Mouse (Mus musculus) spleen, postnatal 10 days (tissue): ENCODE results near the gene Pigr.

Experiments
- DNase-seq, 2 experiments: peaks; one replicate each; pipeline ENCODE4 v3.0.0; 2021 to 2022; ENCODE audit warnings: low spot score in 2 of 2

The Pigr gene

DNA sequence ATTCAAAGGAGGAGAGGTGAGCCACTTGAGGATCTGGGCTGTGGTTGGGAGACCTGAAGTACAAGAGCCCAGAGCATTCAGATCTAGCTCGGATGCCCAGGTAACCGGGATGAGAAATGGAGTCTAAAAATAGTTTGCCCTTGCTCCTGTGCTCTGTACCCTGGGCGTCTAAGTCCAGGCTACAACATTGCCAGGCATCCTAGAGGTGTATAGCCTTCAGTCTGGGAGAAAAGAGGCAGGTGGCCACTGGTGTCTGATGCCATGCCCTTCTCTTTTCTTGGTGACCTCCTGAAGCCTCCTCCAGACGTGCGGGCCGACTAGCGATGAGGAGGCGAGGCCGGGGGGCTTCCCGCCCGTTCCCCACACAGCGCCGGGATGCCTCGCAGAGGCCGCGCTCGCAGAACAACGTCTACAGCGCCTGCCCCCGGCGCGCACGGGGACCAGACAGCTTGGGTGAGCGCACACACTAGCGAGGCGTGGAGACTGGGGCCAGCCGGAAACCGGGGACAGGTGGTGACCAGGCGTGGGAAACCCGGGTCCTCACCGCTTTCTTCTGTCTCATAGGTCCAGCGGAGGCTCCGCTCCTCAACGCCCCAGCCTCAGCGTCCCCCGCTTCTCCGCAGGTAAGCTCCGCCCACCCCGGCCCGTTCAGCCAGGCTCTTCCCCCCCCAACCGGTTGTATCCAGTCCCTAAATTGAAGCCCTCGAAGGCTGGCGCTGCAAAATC, 51.6 kb downstream of the Pigr start:
- DNase-seq: peak in 1 of 2 experiments; percentile 40

DNA sequence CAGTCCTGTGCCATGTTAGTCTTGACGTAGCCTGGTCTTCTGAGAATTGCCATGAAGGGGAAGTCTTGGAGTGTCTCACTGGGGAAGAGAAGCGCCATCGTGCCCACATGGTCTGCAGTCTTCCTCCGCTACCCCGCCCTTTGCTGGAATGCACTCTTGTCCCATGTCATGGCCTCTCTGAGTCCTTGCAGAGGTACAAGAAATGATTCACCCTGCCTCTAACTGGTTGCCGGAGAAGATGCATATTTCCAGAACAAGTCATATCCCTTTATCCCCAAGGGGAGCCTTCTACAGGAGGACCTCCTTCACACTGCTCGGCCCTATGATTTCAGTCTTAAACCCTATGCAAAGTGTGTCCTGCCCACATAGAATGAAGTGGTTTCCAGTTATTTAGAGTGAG, 53.4 kb downstream of the Pigr start:
- no peak for DNase-seq

DNA sequence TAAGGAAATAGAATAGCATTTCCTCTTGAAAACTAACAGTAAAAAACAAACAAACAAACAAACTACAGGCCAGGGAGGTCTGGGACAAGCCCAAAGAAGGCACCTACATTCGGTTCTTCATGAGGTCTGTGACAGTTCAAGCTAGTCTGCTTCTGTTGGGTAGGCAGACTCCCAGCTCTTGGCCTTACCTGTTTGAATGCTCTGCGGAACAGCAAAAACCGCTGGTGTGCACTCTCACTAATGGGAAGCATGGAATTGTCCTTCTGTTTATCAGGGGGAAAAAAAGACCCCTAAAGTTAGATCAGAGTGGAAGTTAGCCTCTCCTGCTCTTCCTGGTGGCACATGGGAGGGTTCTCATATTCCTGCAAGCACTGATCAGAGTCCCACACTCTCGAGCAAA, 56.7 kb downstream of the Pigr start:
- DNase-seq: no peak

DNA sequence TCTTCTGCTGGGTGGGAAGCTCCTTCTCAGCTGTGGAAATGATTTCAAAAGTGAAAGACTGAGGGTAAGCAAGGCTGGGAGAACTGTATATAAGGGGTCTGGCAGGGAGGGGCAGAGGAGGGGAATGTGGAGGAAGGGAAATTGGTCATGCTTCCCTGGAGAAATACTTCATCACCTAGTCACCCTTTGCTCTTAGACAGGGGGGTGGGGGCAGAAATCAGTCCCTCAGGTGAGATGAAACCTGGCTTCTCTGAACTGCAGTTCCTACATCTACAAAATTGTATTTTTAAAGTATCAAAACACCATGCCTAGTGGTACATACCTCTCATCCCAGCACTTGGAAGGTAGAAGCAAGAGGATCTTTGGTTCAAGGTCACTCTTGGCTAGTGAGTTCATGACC, 60.9 kb downstream of the Pigr start, which contains the start of gene Il24:
TSS of gene Il24 (minus strand) at position 101 of the 400 bp plus-strand sequence.
- no peak for DNase-seq

DNA sequence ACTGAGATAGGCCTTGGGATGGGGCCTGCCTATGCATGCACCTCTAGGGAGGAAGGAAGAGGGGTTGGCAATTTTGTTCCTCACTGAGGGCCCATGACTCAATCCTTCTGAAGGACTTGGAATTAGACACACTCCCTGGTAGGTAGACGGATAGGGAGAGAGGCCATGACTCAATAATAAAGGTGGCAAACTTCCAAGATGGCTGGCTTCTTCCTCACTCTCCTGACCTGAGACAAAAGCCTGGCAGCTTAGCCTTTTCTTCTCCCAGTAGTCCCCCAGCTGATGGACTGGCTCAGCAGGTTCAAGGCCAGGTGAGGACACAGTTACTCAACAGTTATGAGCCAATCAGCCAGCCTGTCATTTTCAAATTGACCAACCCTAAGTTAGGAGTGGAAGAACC, 66.0 kb downstream of the Pigr start:
- DNase-seq: no peak

DNA sequence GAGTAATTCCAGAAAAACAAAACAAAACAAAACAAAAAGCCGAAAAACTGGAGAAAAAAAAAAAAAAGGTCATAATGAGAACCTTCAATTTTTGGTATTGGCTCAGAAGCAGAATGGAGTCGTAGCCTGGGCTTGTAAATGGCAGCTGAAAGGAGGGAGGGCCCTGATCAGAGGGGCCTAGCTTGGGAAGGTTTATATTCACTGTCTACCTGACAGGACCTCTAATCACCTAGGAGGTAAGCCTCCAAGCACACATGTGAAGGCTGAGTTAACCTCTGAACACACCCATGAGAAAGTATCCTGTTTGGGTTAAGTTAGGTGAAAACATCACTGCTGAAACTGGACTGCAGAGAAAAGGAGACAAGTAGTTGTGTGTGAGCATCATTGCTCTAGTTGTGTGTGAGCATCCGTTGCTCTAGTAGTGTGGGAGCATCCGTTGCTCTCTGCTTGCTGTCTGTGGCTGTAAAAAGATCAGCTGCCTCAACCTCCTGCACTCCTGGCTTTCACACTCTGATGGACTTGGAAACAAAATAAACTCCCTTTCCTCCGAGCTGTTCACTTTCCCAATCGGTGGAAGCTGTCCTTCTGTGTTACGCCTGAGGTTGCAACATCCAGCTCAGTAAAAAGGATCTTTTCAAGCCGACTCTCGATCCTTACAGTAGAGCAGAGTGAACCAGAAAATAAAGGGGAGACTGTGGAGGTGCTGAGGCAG, 67.0 kb downstream of the Pigr start:
- DNase-seq: no peak

DNA sequence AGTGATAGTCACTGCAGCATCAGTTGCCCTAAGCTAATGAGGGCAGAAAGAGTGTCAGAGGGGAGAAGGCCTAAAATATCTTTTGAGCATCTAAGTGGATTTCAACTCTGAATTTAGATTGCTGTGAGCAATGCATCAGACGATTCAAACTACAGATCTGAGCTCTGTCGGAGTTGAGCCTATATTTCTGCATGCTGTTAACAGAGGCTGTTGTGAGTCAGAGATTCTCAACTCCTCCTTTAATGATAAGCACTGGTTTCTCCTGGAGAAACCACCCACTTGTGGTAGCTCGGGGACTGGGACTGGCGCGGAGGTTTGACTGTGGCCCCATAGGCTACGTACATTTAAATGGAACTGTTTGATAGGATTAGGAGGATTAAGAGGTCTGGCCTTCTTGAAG, 68.0 kb downstream of the Pigr start:
- no peak for DNase-seq
